Mouse (Mus musculus): ENCODE results near the gene Mapk13. TPM values are rescaled to one million over a fixed set of nuclear protein-coding genes. Genes with fewer than 3 reads are reported as not detected.
"Not testable (repeated sequence)": the region's sequence is repeated elsewhere in the genome, so short reads cannot be mapped to it uniquely, and the experiment has no call there.

Mapk13 gene
- polyA plus RNA-seq, 1 experiment from 2014 or later = 118 TPM

DNA sequence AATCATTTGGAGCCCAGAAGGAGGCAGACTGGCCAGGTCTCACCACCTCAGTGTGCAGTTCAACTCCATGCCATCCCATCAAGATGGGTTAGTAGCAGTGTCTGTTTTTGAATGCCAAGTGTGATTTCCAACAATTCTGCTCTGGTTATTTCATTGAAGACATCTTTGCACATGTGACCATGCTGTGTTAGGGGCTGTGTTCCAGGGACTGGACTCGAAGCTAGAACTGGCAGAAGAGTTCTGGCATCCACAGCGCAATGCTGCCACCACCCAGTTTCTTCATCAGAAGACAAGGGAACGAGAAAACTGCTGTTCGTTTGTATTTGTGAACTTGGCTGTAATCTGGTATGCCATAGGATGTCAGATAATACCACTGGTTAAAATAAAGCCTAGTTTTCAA, 21.1 kb upstream of the Mapk13 start:
- Histone ChIP-seq H3K4me3 (replicated peaks) (no peak overlapping the region), H3K9ac (no peak overlapping the region), H3K9me3 (replicated peaks) (no peaks in the 10 kb centered on the region), H3K4me1 (no peaks in the 10 kb centered on the region), H3K27ac (replicated peaks) (no peak overlapping the region), H3K27me3 (no peaks in the 10 kb centered on the region), H3K4me2 (replicated peaks) (no peak overlapping the region), H3K36me3 (peaks cover 57% of the 10 kb centered on the region)
- 88% methylated on average over 4 of the region's 4 CpGs for WGBS
- no peak for ATAC-seq (ENCODE audit: insufficient number of reproducible peaks, low FRiP score, low TSS enrichment, low read depth)

DNA sequence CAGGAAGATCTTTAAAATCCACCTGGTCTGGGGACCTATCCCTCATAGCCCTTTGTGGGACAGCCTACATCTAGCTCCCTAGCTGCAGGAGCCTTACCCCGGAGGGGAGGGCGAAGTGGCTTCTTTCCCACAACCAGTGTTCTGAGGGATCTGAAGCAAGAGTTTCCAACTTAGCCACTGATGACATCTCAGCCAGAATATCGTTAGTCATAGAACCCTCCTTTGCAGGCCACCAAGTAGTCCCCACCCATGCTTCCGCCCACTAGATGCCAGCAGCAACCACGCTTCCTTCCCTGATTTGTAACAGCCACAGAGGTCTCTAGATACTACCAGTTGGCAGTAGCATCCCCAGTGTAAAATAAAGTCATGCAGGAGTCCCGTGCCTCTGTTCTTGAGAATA, 18.5 kb upstream of the Mapk13 start:
- no peaks in the 10 kb centered on the region for H3K27me3 ChIP-seq
- H3K4me3 ChIP-seq (replicated peaks) = no peak overlapping the region
- H3K4me2 ChIP-seq (replicated peaks) = no peak overlapping the region
- peaks cover 32% of the 10 kb centered on the region for H3K36me3 ChIP-seq
- no peak for ATAC-seq (ENCODE audit: insufficient number of reproducible peaks, low FRiP score, low TSS enrichment, low read depth)
- WGBS = 66% methylated on average over 6 of the region's 6 CpGs
- no peak overlapping the region for H3K9ac ChIP-seq
- no peaks in the 10 kb centered on the region for H3K4me1 ChIP-seq
- H3K27ac ChIP-seq (replicated peaks) = no peak overlapping the region
- no peaks in the 10 kb centered on the region for H3K9me3 ChIP-seq (replicated peaks)

DNA sequence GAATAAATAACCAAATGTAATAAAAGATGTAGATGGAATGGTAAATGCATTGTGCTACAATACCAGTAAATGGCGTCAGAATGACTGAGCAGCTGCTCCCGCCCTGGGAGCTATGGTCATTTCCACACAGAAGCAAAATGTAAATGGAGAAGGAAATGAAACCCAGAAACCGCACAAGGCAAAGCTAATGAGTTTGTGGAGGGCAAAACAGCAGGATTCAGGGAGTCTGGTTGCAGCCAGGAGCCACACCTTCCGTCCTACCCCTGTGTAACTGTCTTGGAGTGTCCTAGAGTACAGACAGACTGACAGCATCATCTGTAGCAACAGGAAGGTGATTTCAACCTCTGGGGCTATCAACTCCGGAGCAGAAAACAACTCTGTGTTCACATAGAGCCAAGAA, 12.7 kb upstream of the Mapk13 start:
- WGBS = 41% methylated on average over 5 of the region's 5 CpGs
- ATAC-seq (ENCODE audit: insufficient number of reproducible peaks, low FRiP score, low TSS enrichment, low read depth) = no peak

DNA sequence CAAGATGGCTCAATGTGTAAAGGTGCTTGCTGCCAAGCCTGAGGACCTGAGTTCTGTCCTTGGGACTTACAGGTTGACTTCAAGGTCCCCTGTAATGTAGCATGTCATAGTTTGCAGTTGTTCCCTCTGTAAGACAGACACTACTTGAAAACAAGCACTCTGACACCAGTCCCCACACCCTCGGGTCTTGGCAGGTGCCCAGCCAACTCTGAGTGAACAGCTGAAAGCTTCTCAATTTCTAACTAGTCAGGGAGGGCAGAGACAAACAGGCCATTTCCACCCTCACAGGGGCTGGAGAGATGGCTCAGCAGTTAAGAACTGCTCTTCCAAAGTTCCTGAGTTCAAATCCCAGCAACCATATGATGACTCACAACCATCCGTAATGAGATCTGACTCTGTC, 11.6 kb upstream of the Mapk13 start:
- WGBS = 72% methylated on average over 2 of the region's 2 CpGs
- ATAC-seq (ENCODE audit: insufficient number of reproducible peaks, low FRiP score, low TSS enrichment, low read depth) = no peak
- no peak overlapping the region for H3K4me3 ChIP-seq (replicated peaks)
- no peak overlapping the region for H3K4me2 ChIP-seq (replicated peaks)
- H3K4me1 ChIP-seq = no peaks in the 10 kb centered on the region
- no peaks in the 10 kb centered on the region for H3K27me3 ChIP-seq
- H3K27ac ChIP-seq (replicated peaks) = no peak overlapping the region
- H3K9me3 ChIP-seq (replicated peaks) = no peaks in the 10 kb centered on the region
- no peak overlapping the region for H3K9ac ChIP-seq
- H3K36me3 ChIP-seq = no peaks in the 10 kb centered on the region

More for the DNA sequence above, 12.7 kb upstream of the Mapk13 start:
- no peaks in the 10 kb centered on the region for H3K9me3 ChIP-seq (replicated peaks)
- H3K27ac ChIP-seq (replicated peaks) = no peak overlapping the region
- no peak overlapping the region for H3K4me3 ChIP-seq (replicated peaks)
- no peak overlapping the region for H3K9ac ChIP-seq
- H3K4me1 ChIP-seq = no peaks in the 10 kb centered on the region
- no peak overlapping the region for H3K4me2 ChIP-seq (replicated peaks)
- no peaks in the 10 kb centered on the region for H3K36me3 ChIP-seq
- no peaks in the 10 kb centered on the region for H3K27me3 ChIP-seq

DNA sequence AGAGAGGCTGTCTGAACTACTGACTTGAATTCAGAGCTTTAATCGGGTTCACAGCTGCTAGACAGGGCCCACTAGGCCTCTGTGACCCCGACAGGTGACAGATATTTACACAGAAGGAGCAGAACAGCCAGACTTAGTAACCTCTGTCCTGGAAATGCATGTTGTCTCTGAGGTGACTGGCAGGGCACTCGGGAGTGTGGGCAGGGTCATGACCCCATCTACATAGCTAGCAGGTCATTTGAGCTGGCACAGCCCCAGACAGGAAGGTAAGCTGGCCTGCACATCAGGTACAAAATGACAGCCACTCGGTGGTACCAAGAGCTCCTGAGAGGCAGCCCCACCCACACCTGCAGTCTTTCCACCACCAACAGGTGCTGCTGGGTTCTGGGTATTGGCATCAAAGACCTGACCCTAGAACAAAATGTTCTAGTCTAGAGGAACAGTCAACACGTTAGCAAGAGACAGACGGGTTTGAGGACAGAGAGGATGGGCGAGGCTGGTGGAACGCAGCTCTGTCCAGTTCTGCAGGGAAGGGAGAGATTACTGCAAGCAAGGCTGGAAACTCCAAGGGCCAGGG, 8.3 kb upstream of the Mapk13 start:
- Histone ChIP-seq H3K4me2 (replicated peaks) (no peak overlapping the region), H3K27ac (replicated peaks) (no peak overlapping the region), H3K9ac (no peak overlapping the region), H3K27me3 (no peaks in the 10 kb centered on the region), H3K36me3 (no peaks in the 10 kb centered on the region), H3K4me1 (no peaks in the 10 kb centered on the region), H3K4me3 (replicated peaks) (no peak overlapping the region), H3K9me3 (replicated peaks) (no peaks in the 10 kb centered on the region)
- no peak for ATAC-seq (ENCODE audit: insufficient number of reproducible peaks, low FRiP score, low TSS enrichment, low read depth)
- WGBS = 68% methylated on average over 8 of the region's 8 CpGs

DNA sequence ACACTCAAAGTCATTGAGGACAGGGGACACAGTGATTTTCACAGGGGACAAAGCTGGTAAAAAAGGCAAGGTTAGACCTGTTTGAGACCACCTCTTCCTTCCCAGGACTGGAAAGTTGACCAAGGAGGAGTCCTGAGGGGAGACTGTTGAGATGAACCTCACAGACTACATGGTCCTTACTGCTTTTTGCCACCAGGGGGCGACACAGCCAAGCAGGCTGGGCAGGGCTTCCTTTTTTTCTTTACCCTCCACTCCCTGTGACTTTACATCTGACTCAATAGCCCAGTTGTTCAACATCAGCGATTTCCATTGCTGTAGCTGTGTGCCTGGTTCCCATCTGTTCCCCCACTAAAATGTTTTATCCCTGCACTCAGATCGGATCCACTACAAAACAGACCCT, 7.2 kb upstream of the Mapk13 start:
- Histone ChIP-seq H3K9ac (no peak overlapping the region), H3K27ac (replicated peaks) (no peak overlapping the region), H3K27me3 (no peaks in the 10 kb centered on the region), H3K4me3 (replicated peaks) (no peak overlapping the region), H3K36me3 (no peaks in the 10 kb centered on the region), H3K9me3 (replicated peaks) (no peaks in the 10 kb centered on the region), H3K4me1 (no peaks in the 10 kb centered on the region), H3K4me2 (replicated peaks) (no peak overlapping the region)
- WGBS = 11% methylated on average over 3 of the region's 3 CpGs
- ATAC-seq (ENCODE audit: insufficient number of reproducible peaks, low FRiP score, low TSS enrichment, low read depth) = no peak

DNA sequence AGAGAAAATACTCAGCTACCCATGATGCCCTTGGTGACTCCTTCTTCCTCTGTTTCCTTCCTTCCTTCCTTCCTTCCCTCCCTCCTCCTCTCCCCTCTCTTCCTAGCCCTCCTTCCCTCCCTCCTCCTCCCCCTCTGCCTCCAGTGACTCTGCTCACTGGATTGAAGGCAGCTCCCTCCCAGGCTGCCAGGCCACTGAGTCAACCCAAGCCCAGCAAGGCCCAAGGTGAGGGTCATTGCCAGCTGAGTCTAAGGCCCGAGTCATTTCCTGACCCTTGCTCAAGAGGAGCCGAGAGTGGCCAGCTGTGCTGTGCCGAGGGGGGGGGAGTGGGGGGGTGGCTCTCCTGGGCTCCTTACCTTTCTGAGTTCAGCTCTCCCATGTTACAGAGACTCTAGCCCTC, 2.9 kb upstream of the Mapk13 start:
- Histone ChIP-seq H3K9ac (no peak overlapping the region), H3K27ac (replicated peaks) (no peak overlapping the region), H3K36me3 (no peaks in the 10 kb centered on the region), H3K4me3 (replicated peaks) (no peak overlapping the region), H3K27me3 (peaks cover 4% of the 10 kb centered on the region; the same call in 1 of the 2 replicates), H3K4me2 (replicated peaks) (no peak overlapping the region), H3K4me1 (peaks cover 22% of the 10 kb centered on the region), H3K9me3 (replicated peaks) (no peaks in the 10 kb centered on the region)
- no peak for ATAC-seq (ENCODE audit: insufficient number of reproducible peaks, low FRiP score, low TSS enrichment, low read depth)
- WGBS = 43% methylated on average over 3 of the region's 3 CpGs

DNA sequence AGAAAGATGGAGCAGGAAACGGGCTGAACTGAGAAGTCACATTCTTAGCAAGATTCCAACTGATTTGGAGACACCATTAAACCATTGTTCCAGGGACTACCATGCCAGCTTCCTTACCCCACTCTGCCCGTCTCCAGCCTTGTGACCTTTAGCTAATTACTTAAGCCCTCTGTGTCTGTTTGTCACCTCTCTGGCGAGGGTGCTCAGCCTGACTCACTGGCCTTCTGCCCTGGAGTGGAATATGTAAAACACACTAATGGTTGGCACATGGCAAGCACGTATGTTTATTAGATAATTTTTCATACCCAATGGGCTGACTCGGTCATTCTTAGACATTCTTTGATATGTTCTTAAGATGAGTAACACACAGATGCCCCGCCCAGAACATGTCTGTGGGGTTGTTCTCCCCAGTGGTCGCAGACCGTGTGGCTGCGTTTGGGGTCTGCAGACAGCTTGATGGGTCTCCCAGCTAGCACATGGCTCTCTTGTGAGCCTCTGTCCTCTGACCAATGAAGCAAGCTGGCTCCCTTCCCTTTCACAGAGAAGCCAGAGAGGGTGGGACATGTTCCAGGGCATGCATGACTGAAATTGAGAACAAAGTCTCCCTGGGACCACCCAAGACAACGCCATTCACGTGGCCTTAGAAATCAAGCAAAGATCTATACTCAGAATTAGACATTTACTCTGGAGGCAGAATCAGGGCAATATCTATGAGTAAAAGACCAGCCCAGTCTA, 2.1 kb upstream of the Mapk13 start:
- H3K27me3 ChIP-seq = peaks cover 4% of the 10 kb centered on the region; the same call in 1 of the 2 replicates
- no peak for ATAC-seq (ENCODE audit: insufficient number of reproducible peaks, low FRiP score, low TSS enrichment, low read depth)
- H3K9me3 ChIP-seq (replicated peaks) = no peaks in the 10 kb centered on the region
- WGBS = 61% methylated on average over 11 of the region's 11 CpGs
- peaks cover 22% of the 10 kb centered on the region for H3K4me1 ChIP-seq
- no peak overlapping the region for H3K9ac ChIP-seq
- H3K27ac ChIP-seq (replicated peaks) = no peak overlapping the region
- H3K4me3 ChIP-seq (replicated peaks) = no peak overlapping the region
- H3K36me3 ChIP-seq = no peaks in the 10 kb centered on the region
- H3K4me2 ChIP-seq (replicated peaks) = no peak overlapping the region

DNA sequence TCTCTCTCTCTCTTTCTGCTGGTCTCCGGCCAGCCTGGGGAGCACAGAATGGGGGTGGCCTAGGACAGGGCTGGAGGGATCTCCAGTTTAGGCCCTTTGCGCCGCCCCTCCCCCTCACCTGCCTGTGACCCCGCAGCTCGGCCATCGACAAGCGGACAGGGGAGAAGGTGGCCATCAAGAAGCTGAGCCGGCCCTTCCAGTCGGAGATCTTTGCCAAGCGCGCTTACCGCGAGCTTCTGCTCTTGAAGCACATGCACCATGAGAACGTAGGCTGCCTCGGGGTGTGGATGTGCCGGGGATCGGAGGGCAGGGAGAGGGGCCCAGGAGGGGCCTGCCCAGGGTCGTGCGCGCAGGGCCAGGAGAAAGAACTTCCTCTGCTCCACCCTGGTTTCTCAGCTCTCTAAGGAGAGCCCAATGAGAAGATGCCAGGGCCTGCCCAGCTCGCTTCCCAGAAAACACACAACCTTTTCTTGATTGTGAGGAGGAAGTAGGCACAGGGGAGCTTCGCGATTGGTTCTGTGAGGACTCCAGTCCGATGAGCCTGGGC, 851 bp downstream of the Mapk13 start:
- WGBS = 3% methylated on average over 24 of the region's 24 CpGs
- H3K4me2 ChIP-seq (replicated peaks) = peak overlapping the region; percentile 87
- peak overlapping the region; percentile 74 for H3K27ac ChIP-seq (replicated peaks)

DNA sequence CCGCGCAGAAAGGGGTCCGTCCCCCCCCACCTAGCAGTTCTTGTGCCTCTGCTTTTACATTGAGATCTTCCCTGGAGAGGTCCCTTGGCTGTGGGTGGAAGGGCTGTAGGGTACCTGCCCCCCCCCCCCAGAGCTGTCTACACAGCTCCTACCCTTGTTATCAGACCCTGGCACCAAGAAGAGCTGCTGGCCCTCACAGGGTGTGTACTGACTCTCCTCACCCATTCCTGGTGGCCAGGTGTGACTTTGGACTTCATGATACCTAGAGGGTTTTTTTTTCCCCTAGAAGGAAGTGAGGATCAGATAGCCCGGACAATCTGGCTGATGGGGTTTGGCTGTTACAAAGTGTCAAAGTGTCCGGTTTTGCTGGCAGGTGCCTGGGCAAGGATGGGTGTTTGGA, 2.2 kb downstream of the Mapk13 start:
- Histone ChIP-seq H3K9ac (no peak overlapping the region), H3K4me1 (peaks cover 22% of the 10 kb centered on the region), H3K4me2 (replicated peaks) (0 out of 2 replicates have a peak overlapping the region, but pooled peaks have one; percentile 87), H3K36me3 (peaks cover 2% of the 10 kb centered on the region; the same call in 1 of the 2 replicates), H3K27ac (replicated peaks) (no peak overlapping the region), H3K4me3 (replicated peaks) (no peak overlapping the region), H3K27me3 (peaks cover 4% of the 10 kb centered on the region; the same call in 1 of the 2 replicates), H3K9me3 (replicated peaks) (no peaks in the 10 kb centered on the region)
- 93% methylated on average over 5 of the region's 5 CpGs for WGBS
- no peak for ATAC-seq (ENCODE audit: insufficient number of reproducible peaks, low FRiP score, low TSS enrichment, low read depth)

More for the DNA sequence above, 851 bp downstream of the Mapk13 start:
- Histone ChIP-seq H3K27me3 (peaks cover 4% of the 10 kb centered on the region; the same call in 1 of the 2 replicates), H3K4me3 (replicated peaks) (peak overlapping the region; percentile 58), H3K36me3 (no peaks in the 10 kb centered on the region), H3K9ac (peak overlapping the region; percentile 57), H3K9me3 (replicated peaks) (no peaks in the 10 kb centered on the region), H3K4me1 (peaks cover 22% of the 10 kb centered on the region)
- ATAC-seq (ENCODE audit: insufficient number of reproducible peaks, low FRiP score, low TSS enrichment, low read depth) = 0 out of 2 replicates have a peak, but pooled peaks have one; percentile 35

DNA sequence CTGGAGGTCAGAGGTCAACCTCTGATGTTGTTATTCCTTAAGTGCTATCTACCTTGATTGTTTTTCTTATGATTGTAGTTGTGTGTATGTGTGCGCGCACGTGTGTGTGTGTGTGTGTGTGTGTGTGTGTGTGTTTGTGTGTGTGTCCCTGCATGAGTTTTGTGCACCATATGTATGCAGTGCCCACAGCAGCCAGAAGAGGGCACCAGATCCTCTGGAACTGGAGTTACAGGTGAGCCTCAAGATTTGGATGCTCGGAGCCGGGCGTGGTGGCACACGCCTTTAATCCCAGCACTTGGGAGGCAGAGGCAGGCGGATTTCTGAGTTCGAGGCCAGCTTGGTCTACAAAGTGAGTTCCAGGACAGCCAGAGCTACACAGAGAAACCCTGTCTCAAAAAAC, 5.2 kb downstream of the Mapk13 start:
- not testable (repeated sequence) for H3K36me3 ChIP-seq; H3K4me2 ChIP-seq (replicated peaks); H3K27ac ChIP-seq (replicated peaks); H3K27me3 ChIP-seq; H3K9ac ChIP-seq; ATAC-seq (ENCODE audit: insufficient number of reproducible peaks, low FRiP score, low TSS enrichment, low read depth); H3K9me3 ChIP-seq (replicated peaks); H3K4me3 ChIP-seq (replicated peaks)
- 96% methylated on average over 9 of the region's 9 CpGs for WGBS
- peaks cover 17% of the 10 kb centered on the region for H3K4me1 ChIP-seq

Data from embryonic facial prominence, embryonic 15.5 days (tissue).